Mouse (Mus musculus) NIH3T3 (cell line): ENCODE results near the gene Cacnb3.

ENCODE experiments used
- DNase-seq: peaks from one replicate; pipeline ENCODE4 v3.0.0-alpha.2; 2012; ENCODE audit warnings: low read depth

The Cacnb3 gene

DNA sequence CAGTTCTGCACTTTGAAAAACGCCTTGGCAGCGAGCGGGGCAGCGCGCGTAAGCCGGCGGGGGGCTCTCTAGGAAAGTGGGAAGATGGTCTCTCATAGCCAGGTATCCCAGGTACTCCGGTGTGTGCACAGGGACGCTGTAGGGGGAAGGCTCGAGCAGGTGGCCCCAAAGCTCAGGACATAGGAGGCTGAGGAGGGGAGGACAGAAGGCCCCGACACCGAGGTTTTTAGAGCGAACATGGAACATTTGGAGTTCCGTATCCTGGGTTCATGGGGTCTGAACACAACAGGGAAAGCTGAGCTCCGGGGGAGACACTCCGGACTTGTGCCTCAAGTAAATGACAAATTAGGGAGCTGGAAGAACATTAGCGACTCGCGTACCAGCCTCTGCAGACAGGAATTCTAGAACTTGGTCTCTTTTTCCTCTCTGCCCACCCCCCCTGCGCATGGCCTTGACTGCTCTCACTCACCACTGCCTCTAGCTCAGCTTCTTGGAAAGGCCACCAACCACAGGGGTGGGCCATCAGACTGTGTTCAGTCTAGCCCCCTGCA, 4.7 kb downstream of the Cacnb3 start:
- DNase-seq: no peak

DNA sequence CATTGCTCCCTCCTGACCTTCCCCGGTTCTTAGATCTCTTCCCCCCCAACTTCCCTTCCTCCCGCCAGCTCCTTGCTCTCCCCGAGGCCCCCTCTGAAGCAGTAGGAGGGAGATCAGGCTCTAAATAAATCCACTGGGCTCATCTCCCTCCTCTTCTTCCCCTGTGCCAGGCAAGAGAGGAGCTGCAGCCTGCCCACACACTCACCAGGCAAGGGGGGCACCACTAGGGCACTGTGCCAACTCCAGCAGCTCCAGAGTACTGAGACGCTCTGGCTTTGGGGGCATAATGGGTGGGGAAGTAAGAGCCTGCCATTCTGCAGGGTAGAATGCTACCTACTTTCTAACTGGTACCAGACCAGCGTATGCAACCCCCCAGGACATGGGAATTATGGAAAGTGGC, 5.9 kb downstream of the Cacnb3 start:
- DNase-seq: no peak

DNA sequence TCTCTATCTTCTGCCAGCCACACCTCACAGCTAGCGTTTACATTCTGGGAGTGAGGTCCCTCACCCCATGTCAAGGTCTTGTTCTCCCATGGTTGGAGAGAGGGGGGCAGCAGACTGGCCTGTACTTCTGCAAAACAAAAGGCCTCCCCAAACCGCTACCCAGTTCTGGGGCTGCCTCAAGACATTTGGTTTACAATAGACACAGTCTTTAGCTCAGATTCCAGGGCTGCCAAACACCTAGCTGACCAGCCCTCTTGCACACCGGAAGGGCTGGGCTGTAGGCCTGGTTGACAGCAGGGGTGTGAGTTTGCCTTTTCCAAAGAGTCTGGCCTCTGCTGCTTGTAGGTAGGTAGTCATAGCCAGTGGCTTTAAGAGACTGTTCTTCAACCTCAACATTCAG, 6.5 kb downstream of the Cacnb3 start:
- no peak for DNase-seq

DNA sequence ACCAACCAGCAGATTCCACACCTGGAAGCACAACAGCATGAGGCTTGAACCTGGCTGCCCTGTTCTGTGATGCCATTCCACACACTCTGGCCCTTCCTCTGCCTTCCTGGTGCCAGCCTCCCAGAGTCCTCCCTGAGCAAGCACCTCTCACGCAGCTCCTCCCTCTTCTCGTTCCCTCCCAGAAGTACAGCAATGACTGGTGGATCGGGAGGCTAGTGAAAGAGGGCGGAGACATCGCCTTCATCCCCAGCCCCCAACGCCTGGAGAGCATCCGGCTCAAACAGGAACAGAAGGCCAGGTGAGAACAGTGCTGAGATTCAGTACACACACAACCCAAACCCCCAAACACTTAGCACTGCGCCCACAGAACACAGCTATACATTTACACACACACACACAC, 9.5 kb downstream of the Cacnb3 start:
- DNase-seq: no peak

DNA sequence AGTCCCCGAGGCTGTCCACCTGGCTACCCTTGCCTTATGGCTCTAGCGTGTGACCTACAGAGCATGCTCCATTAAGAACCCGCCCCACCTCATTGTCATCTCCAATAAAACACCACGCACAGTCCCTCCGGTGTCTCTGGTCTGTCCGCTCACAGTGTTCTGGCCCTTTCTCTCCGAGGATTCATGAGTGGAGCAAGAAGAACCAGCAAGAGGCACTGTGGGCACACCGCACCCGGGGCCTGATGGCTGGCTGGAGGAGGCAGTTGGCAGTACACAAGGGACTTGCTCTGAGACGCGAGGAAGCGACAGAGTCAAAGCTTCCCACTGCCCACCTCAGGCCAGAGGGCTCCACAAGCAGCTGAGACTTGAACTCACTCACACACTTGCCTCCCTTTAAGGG, 13.8 kb downstream of the Cacnb3 start:
- DNase-seq: no peak

DNA sequence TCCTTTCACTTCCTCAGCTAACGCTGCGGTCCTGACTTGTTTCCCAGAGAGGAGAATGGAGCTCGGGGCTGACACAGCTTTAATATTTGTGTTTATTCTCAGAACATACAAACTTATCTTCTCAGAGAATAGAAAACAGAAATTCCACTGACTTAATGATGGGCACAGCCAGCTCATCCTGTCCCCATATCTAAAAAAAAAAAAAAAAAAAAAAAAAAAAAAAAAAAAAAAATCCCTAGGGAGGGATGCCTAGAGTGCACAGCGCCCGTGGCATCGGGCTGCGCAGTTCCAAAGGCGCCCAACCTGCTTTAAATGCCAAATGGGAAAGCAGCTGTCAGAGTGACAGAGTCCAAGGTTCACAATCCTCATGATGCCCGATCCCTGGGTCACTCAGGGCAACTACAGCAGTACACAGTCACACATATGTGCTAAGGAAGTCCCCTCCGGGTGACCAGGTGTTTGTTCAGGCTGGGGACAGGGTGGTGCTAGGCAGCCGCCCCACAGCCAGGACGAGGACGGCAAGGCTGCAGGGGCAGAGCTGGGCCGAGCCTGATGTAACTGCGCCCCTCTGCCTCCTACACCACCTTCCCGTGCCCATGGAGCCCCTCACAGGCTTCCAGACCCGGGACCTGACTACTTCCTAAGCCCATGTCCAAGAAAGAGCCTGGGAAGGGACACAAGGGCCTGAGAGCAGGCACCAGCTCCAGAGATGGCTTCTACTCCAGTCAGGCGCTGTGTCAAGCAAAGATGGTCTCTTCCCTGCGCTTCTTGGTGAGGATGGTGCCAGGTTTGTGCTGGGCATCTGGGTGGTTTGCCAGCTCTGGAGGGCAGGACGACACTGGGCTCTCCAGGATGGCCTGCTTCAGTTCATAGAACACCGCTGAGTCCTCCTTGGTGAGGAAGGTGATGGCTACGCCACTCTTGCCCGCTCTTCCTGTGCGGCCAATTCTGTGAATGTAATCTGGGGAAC, 14.7 kb downstream of the Cacnb3 start:
- no peak for DNase-seq

DNA sequence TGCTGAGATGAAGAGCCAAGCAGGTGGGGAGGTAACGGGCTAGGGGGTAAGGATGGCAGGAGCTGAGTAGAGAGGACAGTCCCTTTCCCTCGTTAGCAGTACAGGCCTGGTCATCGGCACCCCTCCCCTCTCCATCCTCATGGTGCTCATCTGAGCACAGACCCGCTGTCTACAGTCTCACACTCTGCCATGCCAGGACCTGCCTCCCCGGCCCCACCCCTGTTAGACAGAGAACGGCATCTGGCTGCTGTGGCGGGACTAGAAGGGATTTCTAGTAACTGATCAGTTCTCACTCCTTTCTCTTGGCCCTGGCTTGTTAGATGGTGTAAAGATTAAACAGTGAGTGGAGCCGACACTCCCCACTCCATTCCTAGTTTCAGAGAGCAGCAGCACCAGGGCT, 16.1 kb downstream of the Cacnb3 start:
- no peak for DNase-seq

DNA sequence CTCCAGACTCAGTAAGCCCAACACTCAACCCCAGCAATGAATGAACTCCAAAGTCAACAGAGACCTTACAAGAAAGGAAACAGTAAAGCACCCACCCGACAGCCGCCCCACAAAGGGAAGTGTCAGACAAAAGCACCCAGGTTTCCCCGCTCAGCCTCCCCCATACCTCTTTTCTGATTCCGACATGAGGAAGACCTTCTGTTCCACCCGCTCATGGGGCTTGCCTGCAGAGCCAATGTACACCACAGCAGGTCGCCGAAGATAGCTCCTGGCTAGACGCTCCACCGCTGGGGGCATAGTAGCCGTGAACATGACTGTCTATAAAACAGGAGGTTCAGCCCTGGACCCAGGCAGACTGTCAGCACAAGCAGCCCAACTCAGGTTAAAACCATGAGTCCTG, 16.7 kb downstream of the Cacnb3 start:
- DNase-seq: no peak

DNA sequence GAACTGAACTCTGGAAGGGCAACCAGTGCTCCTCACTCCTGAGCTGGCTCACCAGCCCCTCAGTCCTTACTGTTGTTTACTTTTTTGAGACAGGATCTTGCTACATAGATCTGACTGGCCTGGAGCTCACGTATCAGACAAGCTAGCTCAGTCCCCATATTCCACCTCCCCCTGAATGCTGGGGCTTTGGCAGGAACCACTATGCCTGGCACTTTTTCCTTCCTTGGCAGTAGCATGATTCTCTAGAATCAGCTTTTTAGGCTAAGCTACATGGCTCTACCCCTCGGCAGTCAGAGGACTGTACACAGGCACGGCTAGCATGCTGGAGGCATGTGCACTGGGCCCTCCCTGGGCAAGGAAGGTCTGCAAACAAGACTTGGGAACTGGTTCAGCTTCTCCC, 17.4 kb downstream of the Cacnb3 start:
- DNase-seq: no peak

DNA sequence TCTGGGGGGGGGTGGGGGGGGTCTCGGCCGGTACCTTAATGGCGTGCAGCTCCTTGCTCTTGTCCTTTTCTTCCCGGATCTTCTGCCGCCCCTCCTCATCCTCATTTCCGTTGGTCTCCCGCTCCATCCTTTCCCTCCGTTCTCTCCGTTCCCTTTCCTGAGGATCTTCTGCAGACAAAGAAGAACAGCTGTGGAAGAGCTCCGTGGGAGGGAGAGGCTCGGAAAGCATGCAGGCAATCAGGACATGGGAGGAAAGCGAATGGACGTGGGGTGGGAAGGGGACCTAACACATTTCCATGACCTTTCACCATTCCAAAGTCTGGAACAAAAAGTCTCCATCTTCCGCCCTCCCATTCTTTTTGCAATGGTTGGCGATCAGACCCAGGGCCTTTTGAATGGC, 20.8 kb downstream of the Cacnb3 start:
- no peak for DNase-seq

DNA sequence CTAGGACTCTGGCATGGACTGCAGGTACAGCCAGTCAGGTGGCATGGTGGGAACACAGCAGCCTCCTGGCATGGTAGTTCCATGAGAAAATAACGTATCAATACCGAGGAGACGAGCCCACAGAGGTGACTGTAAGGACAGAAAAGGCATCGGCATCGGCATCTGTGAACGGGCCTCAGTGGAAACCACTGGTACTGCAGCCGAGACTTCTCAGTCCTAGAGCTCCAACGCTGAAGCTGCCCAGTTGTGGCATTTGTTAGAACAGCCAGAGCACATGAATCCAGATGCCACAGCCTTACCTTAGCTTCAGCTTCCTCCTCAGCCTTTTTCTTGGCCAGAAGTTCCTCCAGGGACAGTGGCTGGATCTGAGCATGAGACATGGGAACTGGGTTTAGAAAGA, 21.5 kb downstream of the Cacnb3 start:
- DNase-seq: no peak

DNA sequence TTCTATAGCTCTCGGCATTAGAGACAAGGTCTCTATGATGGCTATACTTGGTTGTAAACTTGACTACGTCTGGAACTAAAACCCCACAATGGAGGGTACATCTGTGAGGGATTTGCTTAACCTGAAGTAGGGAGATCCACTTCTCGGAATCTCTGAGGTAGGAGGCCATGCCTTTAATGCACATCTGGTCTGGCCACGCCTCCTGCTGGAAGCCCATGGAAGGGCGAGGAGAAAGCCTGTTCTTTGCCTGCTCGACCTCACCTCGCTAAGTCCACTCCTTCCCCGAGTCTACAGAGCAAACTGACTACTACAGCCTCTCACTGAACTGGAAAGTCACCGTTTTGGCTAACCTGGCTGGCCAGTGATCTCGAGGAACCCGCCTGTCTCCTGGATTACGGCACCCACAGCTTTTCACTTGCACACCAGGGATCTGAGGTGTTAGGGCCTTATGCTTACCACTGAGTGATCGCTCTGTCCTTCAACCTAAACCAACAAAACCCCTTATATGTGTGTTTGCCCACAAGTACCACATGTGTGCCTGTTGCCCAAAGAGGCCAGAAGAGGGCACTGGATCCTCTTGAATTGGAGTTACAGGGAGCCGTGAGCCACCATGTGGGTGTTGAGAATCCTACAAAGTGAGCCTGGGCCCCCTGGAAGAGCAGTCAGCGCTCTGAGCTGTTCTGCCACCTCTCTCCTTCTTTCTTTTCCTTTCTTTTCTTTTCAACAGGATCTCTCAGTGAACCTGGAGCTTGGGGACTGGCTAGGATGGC, 26.5 kb downstream of the Cacnb3 start:
- DNase-seq: peak; percentile 60

DNA sequence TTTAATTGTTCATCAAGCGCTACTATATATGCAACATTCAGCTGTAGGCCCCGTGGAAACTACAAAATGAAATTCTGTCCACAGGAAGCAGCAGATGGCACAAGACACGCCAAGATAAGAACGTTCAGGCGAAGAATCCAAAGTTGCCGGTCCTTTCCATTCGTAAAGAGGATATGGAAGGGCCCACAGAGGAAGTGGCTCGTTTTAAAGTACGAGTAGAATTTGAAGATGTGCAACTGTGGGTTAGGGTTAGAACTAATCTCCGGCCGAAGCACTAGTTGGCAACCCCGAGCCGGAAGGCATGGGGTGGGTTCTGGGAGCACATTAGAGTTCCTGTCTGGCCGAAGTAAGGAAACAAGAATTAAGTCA, 31.5 kb downstream of the Cacnb3 start:
- DNase-seq: peak; percentile 65

DNA sequence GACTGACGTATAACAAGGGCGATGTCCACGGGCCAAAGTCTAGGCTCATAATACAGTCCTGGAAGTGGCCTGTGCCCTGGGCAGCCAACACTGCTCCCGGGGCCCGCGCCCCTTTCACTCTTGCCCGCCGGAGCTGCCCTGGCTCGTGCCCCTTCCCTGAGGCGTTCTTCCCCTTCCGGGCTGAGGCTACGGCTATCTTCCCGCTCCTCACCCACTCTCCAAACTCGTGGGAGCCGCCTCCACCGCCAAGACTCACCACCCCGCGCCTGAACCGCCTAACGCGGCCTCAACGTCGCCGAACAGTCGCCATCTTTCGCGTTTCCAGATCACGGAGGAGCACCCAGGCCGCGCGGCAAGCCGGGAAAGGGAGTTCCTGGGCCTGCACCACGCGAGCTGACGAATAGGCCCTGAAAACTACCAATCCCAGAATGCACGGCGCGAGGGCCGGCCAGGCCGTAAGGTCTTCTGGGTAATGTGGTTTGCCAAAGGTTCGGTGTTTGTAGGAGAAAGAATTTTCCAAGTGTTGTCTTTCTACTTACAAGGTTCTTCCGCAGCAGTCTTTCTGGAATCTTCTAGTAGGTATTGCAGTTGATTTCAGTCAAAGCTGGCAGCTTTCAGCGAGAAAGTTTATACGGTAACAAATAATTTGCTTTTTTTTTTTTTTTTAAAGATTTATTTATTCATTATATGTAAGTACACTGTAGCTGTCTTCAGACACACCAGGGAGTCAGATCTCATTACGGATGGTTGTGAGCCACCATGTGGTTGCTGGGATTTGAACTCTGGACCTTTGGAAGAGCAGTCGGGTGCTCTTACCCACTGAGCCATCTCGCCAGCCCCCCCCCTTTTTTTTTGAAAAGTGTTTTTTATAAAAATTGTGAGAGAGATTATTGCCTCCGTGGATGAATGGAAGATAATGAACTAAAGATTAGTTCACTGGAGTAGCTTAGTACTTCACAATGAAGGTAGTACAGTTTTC, 32.2 kb downstream of the Cacnb3 start, which contains the start of gene Ddx23:
TSS of gene Ddx23 (minus strand) at position 328 of the 979 bp plus-strand sequence.
- peak; percentile 98 for DNase-seq

DNA sequence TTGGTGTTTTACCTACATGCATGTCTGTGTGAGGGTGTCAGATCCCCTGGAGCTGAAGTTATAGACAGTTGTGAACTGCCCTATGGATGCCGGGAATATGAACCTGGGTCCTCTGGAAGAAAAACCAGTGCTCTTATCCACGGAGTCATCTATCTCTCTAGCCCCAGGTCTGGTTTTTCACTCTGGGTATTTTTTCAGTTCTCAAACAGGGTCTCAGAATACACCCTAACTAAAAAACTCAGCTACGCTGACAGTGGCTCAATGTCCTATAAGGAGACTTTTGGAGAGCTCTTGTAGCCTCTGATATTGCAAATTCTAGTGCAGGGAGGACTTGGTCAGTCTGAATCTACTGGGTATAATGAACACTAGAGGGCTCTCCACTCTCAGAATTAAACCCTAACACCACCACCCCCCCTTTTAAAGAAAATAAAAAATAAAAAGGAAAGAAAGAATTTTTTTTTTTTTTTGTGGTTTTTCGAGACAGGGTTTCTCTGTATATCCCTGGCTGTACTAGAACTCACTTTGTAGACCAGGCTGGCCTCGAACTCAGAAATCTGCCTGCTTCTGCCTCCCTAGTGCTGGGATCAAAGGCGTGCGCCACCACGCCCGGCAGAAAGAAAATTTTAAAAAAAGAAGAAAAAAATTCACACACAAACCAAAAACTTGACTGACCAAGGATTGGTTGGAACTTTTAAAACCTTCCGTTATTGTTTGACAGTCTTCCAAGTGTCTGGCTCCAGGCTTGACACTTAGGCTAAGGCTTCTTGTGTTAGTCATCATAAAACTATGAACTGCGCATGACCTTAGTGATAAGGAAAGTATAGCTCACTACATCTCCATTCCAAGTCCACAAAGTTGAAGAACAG, 33.6 kb downstream of the Cacnb3 start:
- DNase-seq: peak; percentile 77

DNA sequence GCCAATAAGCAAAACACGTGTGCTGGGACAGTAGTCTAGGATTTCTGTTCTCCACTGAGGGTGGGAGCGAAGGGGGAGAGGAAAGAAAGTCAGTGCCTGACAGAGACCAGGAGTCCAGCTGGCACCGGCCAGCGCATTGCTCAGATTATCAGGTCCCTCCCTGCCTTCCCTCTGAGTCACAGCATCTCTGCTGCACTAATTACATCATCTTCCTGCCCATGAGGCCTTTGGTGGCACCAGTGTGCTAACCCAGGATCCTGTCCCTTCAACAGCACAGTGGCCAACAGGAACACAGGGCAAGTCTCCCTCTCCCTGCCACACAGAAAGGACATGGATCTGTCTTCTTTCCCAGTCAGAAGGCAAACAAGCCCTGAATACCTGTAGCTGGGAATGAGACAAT, 42.0 kb downstream of the Cacnb3 start:
- peak; percentile 71 for DNase-seq

DNA sequence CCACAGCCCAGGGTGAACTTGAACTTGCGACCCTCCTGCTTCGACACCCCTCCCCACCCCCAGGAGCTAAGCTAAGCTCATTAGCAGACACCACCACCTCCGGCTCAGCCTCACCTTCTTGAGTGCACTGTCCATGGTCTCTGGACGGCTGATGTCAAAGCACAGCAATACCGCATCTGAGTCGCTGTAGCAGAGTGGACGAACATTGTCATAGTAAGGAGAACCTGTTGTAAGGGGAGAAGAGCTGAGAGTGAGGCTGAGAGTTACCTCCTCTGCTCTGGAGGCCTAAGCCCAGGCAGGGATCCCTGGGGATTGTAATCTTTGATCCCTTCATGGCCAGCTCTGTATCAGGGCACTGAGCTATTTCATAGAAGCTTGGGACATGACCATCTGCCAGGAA, 43.1 kb downstream of the Cacnb3 start:
- no peak for DNase-seq

DNA sequence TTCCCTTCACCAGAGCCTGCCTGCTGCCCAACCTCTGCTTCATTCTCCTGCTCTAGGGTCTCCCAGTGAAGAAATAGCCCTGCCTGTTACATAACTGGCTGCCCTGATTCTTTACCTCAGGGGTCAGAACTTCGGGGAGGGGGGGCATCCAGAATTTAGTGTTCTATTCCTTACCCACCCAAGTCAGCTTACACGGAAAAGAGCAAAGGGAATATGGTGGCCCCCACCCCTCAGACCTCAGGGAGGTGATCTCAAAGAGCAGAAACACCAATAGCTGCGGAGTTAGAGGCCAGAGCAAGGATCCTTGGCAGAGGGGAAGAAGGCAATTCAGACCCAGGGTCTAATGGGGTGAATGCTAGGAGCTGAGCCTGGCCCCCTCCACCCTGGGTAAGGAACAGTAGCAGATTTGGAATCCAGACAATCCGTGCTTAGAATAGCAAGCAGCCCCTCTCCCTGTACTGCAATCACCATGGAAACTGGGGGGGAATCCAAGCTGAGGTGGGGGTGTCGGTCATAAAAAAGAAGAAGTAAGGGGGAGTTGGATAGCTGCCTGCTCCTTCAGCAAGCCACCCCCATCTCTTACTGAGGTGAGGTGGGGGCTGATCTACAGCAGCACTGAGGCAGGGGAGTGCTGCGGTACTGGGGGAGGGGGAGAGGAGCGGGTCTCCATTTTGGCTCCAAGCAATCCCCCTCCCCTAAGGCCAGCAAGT, 43.8 kb downstream of the Cacnb3 start:
- no peak for DNase-seq

DNA sequence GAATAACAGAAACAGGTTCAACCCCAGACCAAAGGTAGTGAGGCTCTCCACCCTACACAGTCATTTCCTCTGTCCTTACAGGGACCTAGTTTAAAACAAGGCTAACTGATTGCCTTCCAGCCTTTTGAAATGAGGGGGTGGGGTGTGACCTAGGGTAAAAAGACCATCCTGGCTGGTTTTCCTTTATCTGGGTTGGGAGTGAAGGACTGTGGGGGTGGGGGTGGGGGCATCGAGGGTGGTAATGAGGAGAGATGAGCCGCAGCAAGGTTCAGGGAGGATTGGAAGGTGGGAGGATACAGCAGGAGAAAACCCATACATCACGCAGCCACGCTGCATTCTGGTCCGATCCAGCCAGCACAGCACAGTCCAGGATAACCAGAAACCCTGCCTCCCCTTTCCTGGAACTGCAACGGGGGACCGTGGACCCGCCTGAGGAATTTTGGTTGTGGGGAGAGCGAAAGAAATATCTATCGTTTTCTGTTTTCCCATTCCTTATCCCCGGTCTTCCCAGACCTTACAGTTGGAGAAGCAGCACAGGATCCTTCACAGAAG, 44.4 kb downstream of the Cacnb3 start:
- no peak for DNase-seq
